Mouse (Mus musculus): ENCODE measurements at regions not wholly inside any gene's neighbourhood (a gene's known extent, or its start where the extent isn't known, plus 50 kb on each side); places are given as distances from the start of the nearest gene placed in this dataset.

DNA sequence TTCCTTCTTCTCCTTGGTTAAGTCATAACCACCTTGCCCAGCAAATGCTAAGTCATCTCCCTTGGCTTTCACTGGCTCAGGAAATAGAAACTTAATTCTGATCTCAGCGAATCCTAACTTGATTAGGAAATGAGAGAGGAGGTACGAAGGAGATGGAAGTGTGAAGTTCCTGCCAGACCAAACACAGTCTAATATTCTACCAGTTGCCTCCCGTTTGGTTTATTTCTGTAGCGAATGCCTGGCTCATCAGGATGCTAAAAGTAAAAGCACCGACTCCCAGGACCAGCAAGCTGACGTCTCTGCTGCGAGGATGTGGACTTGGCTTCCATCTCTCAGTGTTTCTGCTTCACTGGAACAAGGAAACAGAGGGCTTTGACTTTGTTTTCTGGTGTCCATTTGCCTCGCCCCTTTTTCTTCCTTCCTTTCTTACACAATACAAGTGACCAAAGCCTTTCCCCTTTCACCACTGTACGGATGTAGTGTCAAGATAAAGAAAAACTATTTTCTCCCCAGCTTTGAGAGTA, 204.3 kb downstream of the Dusp6 start:
- DNase-seq, result peak; percentile 18

DNA sequence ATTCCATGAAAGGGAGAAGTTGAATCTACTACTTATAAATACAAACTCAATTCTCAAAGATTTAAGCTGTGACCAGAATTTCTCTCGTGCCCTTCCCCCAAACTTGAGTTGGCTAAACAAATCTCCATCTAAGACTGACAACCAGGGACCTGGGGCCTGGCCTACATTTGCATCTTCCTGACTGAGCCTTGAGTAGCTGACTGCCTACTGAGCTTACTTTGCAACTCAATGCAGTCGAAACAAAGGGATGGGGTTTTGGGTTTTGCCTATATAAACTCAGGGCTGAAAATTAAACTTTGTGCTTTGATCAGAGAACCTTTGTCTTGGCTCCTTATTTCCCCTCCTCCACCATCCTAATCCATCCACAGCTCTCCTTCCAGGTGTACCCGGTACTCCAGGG, 205.9 kb downstream of the Dusp6 start:
- no peak for DNase-seq

DNA sequence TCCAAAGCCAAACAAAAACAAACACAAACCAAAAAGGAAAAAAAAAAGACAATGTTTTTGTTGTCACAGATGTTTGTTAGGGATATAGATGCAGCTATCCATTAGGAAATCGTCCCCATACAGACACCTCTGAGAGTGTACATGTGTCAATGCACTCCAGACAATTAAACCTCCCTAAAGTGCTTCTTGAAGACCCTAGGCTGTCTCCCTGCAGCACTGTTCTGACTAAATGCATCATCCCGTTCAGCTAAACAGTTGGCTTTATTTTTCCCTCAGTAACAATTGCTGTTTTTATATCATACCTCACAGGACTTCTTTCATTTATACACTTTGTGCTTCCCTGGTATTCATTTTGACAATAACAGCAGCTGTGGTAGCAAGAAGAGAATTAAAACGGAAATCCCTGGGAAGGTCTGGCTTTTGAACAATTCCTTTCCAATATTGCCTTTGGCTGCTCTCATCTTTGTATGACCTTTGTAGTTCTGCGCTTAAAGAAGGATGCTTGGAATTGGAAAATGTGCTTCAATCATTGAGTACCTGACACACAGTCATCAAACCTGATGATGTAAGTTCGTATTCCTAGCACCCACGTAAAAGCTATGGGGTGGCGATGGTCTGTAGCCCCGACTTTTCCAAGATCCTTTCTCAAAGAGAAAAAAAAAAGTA, 208.9 kb downstream of the Dusp6 start:
- DNase-seq, result no peak

DNA sequence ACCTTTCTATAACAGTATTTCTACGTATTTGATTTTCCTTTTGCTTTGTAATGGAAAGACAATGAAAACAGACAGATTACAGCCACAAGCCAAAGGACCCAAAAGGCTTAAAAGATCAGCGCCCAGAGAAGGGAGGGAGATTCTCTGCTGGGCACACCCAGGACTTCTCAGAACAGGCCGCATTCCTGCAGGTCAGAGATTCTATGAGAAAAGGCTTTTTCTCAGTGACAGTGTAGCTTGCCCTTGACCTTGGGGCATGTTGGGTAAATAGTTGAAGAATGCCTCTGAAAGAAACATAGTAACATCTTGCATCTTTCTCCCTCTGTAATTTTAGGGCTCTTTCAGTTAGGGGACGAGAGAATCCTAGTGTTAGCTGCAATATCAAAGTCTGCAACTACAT, 209.8 kb downstream of the Dusp6 start:
- DNase-seq, result no peak

DNA sequence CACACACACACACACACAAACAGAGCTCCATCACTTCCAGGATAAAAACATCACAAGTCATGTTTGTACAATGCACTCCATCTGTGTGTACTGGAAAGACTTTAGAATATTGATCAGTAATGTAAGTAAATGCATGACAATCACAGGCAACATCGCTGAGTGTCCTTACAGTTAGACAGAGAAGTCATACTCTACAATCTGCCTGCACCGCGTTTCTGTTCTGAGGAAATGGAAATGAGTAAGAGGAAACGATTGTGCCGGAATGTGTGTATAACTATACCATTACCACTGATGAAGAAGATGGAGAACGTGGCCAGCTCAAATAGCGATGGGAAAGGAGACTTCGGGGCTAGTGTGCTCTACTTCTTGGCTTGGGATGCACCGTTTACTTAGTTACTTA, 210.7 kb downstream of the Dusp6 start:
- no peak for DNase-seq

DNA sequence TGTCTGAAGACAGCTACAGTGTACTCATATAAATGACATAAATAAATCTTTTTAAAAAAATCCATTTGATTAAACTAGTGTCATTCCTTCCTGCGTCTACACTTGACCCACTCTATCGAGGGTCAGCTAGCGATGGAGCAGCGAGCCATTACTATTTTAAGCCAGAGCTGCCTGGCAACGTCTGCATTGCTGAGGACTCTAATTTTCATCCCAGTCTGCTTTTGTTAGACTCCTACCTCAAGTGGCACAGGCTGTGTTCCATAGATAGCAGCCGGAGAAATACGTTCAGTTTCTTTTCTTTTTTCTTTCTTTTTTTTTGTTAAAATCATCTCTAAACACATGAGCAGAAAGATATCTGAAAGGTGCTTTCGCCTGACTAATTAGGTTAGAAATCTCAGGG, 211.5 kb downstream of the Dusp6 start:
- no peak for DNase-seq

DNA sequence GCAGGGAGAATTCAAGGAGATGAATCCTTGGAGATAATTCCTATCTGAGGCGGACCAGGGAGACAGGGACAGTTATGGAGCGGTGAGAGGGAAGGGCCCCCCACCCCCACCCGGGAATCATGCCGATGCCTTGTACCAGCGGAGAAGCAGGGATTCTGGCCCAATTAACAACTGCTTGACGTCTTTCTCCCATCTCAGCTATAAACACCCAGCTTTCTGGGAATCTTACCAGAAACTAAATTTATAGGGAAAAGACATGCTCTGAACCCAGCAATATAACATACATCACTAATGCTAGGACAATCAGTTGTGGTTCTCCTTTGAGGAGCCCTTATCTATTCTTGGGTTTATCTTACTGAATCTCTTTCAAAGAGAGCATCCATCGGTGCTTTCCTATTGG, 213.2 kb downstream of the Dusp6 start:
- DNase-seq, result no peak

DNA sequence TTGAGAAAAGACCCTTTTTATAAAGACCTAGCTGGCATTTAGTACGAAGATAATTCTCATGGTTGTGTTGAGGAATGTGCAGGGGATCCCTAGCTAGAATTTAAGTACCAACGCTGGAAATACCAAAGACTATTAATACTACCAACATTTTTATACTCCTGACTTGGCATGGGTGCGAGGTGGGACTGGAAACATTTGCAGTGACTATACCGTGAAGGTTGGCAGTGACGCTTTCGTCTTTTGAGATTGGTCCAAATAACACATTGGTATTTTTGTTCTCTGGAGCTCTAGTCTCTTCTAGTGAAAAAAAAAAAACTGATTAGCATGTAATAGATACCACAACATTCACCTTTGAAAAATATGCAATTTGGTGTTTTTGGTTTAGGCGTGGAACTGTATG, 213.7 kb downstream of the Dusp6 start:
- DNase-seq, result no peak

DNA sequence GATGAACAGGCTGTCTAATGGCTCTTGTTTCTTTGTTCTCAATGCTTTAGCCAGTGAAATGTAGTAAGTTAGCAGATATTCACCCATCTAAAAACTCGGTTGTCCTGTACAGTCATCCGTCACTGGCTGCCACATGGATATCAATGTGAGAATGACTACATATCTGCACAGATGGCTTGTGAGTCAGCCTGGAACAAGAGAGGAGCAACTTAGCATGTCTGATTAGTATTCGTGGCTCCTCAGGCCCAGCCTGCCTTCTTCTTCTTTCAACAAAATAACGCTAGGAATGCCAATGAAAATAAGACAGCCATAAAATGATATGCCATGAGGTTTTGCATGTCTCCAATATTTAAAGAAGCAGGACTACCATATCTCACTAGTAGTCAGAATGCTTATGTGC, 217.5 kb downstream of the Dusp6 start:
- no peak for DNase-seq

DNA sequence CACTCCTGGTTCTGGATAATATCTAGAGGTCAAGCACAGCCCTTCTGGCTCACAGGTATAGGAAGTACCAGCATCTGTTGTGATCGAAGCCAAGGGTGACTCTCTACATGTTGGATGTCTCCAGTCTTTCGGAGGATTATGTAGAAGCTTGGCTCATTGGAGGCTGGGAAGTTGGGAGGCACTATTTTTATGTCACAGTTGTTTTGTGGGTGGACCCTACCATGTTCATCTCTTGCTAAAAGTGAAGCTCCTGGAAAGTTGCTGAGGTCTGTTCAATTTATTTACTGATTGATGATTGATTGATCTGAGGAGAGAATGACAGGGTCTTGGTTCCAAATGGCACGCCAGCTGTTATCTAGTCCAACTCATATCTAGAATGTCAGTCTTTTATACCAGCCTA, 219.0 kb downstream of the Dusp6 start:
- no peak for DNase-seq

DNA sequence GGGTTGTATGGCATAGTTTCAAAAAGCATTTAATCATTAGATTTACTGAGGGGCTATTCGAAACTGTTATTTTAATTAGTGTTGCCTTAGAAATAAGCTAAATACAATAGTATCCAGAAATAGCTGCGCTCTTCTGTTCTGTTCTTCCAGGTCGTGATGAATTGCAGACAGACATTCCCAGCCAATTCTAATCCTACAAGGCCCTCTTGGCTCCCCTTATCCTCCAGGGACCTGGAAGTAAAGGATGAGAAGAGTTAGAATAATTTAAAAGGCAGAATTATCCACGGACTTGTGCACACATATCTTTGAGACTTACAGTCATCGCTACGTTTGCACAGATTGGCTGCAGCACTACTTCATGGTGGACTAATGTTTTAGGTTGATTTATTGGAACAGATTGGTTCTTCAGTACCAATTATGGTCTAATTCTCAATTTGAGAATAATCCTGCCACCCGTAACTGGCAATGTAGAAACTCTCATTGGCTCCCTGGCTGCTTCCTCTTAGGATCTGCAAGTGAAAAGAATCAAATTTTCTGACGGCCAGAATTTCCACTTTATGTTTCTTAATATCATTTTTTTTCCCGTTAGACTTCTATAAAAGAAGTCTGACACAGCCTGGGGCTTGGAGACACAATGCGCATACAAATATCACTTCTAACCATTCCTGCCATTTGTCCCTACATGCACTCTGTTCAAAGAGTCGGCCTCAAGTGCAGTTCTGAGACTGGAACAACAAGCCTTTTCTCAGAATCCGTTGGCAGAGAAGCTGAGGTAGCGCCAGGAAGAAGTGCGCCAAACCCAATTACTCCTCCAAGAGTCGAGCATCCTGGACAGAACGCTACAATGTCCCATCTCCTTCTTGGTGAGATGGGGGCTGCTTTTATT, 225.4 kb downstream of the Dusp6 start:
- no peak for DNase-seq

DNA sequence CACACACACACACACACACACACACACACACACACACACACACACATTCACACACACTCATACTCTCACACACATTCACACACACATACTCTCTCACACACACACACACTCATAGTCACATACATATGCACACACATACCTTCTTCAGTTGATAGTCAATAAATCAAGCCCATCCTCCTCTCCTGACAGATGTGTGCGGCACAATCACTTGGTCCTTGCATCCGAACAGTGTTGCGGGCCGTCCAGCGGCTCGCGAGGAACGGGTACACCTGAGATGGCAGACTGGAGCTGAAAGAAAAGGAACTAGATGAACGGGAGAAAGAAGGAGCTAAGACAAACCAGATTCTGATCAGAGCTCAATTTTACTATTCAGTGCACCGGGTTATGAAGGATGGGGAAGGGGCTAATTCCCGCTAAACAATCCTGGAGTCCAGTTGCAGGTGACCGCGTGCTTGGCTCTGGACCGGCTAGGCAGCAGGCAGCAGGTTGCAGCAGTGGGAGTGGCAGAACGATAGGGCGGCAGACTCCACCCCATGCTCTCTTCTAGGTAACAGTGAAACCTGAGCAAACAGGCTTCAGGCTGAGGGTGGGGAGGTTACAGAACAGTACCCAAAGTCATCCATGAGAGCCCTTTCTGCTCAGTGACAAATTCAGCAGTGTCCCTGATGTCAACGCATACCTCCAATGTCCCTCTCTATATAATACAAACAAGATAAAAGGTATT, 247.8 kb downstream of the Csl start:
- DNase-seq, result peak; percentile 23

DNA sequence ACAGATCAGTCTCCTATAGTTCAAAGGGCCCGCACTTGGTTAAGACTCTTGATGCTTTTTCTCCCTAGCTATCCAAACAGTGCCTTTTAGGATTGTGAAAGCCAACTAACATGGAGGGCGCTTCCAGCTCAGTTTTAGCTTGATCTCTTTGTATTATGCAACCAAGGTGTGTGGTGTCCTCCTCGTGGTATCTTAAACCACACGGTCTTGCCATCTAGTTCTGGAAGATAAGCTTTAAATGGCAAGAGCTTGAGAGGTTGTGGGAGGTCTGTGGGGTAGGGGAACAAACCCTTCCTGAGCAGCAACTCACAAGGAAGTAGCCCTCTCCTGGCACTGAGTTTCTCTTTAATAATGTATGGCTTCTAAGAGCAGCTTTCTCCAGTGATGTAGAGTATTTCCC, 241.5 kb downstream of the Csl start:
- no peak for DNase-seq

DNA sequence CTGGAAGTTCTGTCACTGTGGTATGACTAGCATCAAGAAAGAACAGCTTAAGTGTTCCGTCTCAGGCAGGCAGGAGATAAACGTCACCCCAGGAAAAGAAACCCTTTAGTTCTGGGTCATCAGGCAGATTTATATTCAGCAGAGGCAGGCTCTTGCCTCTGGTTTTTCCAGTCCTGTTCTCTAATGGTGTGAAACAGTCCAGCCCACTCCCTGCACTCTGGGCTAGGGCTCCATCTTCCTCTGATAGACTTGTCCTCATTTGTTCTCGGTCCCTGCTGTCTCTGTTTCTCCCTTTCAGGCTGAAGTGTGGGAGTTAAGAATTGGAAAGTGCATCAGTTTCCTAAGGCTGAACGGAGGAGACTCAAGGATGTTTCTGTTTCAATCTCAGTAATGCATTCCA, 240.0 kb downstream of the Csl start:
- no peak for DNase-seq

DNA sequence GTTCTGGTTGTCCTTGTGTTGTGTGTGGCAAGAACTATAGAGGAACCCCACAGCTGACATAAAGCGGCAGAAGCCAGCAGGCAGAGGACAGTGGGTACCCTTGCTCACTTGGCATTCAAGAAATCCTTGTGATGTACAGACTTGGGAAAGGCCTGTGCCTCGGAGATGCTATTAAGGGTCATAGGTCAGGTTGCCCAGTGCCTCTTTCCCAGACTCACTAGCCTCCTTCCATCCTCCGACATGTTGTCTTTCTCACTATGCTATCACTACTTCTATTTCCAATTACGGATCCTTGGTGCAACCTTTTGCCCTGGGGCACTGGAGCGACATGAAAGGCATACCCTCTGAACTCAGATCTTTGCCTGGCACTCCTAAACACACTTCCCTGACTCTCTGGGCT, 235.6 kb downstream of the Csl start:
- no peak for DNase-seq

DNA sequence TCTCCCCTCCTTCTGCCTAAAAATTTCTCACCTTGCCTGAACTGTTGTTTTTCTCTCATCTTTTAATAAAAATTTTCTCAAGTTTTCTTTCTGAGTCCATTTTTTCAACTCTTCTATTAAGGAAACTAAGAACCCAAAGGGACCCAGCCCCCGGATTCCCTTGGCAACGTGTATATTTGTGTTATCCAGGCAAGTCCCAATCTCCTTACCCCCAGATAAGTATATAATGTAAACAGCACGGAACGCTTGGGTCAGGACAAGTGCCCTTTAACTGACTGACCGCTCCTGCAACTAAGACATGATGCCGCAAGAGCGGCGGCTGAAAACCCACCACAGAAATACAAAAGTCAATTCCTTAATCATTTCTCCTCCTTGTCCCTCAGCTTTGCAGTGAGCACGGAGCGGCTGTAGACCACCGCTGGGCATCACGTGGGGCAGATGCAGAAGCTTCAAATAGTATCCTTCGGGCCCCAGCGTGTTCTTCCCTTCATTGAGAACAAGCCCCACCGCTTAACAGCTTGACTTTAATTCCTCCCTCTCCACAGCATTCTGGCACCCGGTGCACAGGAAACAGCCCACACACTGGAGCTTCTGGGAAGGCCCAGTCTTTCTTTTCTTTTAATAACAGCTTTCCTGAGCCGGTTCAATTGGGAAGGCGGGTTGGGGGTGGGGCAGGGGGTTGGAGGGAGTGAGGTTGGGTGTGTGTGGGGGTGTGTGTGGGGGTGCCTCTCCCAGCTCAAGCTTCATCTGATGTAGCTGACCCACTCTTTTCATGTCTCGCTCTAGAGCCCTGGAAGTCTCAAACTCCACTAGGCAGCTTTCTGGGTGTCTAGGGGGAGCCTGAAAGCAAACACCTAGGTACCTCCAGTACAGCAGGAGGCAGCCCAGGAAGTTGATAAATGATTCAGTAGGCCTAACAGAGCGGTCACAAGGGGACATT, 234.9 kb downstream of the Csl start:
- DNase-seq, result no peak

DNA sequence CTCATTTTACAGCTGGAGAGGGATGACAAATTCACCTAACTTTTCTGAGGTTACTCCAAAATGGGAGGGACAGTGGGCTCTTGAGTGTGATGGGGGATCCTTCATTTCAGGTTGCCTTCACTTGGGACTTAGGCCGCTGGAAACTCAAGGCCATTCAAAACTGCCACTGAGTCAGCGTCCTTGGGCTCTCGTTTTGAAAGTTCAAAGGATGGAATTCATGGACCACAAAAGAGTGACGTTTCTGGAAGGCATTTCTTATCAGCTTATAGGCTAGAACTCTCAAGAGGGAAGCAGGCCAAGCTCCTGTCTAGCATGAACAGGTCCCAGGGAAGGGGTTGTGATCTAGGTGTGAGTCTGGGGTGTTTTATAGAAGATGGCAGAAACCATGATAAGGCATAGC, 233.3 kb downstream of the Csl start:
- no peak for DNase-seq

DNA sequence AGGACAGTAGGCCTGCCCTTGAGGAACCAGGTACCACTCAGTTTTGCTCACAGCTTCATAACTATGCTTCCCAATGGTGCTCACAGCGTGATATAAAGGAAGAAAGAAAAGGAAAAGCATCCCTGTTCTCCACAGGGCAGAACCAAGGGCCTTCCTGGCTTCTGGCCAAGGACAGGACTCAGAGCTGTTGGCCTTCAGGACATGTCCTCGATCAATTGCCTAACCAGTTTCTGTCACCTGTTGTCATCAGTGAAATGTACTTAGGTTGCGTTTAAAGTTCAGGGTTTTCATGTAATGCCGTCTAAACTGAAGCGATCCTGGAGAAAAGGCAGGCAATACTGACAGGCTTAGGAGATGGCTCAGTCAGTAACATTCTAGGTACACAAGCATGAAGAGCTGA, 232.9 kb downstream of the Csl start:
- no peak for DNase-seq

DNA sequence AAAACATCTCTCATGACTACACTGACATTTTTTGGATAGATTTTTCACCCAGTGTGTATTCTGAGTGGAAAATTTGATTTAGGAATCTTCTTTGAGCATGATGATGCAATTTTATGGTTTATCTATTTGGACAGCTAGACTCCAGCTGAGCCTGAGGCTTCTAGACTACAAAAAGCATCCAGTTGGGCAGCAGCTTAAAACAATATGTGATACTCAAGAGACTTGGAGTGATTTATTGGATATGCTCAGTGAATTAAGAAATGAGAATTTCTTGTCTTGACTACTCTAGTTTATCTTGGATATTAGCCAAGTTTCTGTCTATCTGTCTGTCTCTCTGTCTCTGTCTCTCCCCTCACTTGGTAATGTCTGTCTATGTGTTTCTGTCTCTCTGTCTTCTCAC, 228.4 kb downstream of the Csl start:
- DNase-seq, result no peak

DNA sequence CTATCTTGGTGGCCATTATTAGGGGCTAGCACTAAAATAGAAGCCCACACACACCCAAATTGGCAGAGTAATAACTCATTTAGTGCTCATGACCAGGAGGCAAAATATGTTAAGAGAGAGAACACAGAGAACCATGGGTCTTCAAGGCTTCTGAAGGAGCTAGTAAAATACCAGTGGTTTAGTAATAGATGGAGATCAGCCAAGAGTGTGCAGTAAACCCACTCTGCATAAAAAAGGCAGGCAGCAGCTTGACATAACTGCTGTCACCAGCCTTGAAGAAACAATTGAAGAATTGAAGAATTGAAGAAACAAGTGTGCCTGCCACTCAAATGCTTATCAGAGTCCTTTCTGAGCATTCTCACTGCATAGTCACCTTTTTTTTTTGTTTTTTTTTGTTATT, 227.9 kb downstream of the Csl start:
- DNase-seq, result no peak

DNA sequence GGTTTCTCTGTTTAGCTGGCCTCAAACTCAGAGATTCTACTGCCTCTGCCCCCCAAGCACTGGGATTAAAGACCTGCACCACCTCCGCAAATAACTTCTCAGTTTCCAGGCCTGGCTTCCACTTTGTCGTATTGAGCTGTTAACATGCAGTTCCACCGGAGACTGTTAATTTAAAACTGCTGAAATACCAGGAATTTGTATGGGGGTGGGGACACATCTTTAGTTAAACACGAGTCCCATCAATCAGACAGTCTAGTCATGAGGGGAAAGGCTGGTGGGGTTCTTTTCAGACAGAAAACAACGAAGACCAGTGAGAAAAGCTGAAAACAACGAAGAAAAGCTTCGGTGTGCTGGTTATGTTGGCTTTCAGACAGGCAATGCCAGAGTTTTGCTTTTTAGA, 227.5 kb downstream of the Csl start:
- no peak for DNase-seq

DNA sequence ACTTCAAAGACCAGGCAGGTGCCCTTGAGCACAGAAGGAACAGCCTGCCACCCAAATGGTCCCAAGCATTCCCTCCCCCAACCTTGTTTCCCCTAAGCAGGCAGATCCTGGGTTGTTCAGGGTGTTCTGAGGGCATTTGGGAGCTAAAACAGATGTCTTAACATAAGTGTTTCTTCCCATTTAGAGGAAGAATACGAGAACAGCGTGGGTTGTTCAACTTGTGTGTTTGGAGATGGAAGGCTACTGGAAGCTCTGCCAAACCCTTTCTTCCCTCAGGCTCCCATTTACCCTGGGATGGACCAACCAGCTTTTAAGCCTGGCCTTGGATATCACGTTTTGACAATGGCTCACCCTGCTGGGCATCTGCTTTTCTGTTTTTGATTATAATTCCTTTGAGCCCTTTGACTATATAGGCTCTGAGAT, 226.8 kb downstream of the Csl start:
- no peak for DNase-seq

DNA sequence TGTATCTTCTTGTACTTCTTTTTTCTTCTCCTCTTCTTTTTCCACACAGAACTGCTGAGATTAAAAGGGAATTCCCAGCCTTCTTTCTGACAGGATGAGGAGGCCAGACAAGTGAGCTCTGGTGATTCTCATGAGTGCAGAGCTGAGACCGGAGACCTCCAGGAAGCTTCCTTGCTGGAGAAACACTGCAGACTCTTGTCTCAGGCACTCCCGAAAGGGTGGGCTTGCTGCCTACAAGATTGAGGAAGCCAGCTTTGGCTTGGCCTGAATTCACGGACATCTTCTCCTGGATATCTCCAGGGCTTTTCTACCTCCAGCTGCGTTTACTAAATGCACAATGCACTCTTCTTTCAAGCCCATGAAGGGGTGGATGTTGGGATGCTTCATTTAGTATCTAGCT, 226.0 kb downstream of the Csl start:
- DNase-seq, result no peak
